Mouse (Mus musculus): ENCODE measurements at regions not wholly inside any gene's neighbourhood (a gene's known extent, or its start where the extent isn't known, plus 50 kb on each side); places are given as distances from the start of the nearest gene placed in this dataset.

- H3K36me3 ChIP-seq (ENCODE audit: control insufficient read depth, insufficient read depth, low read length): no peaks in the 10 kb centered on the region
- no peaks in the 10 kb centered on the region for H3K4me1 ChIP-seq (ENCODE audit: control insufficient read depth, insufficient read depth, low read length)
- no peaks in the 10 kb centered on the region for H3K27me3 ChIP-seq (replicated peaks; ENCODE audit: control insufficient read depth, insufficient read depth, low read length)
- DNase-seq (ENCODE audit: low spot score) (peak; percentile 10), ATAC-seq (peak; percentile 44; the same call in 1 of the 2 replicates)
- no peak overlapping the region for H3K9ac ChIP-seq (ENCODE audit: low read length)
- H3K4me2 ChIP-seq (ENCODE audit: low read length): no peak overlapping the region
- H3K9me3 ChIP-seq (replicated peaks; ENCODE audit: control insufficient read depth, low read length): no peaks in the 10 kb centered on the region
- no peak overlapping the region for H3K4me3 ChIP-seq (ENCODE audit: low read depth, low read length)
- H3K27ac ChIP-seq (ENCODE audit: low read depth, low read length): no peak overlapping the region
Observed at GRCm38 (mm10) chr6:108962810-108963209, 134.4 kb downstream of the Edem1 start.

DNA sequence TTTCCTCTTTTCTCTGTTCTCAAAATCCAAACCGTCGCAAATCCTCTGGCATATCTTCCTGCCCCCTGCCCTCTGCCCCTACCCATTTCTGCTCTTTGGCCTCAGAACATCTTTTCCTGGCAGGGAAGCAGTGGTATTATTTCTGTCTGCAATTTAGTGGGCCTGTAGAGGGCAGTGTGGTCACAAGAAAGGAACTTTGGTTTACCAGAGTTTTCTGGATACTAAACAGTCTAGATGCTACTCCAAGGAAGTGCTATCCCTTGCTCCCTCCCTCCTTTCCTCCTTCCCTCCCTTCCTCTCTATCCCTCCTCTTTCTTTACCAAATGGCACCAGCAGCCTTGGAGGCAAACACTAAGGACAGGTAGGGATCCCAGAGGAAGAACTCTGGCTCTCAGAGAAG lies 134.9 kb downstream of the Edem1 start:
- H3K27ac ChIP-seq (ENCODE audit: low read depth, low read length): no peak overlapping the region
- no peaks in the 10 kb centered on the region for H3K4me1 ChIP-seq (ENCODE audit: control insufficient read depth, insufficient read depth, low read length)
- ATAC-seq (peak; percentile 69), DNase-seq (ENCODE audit: low spot score) (peak; percentile 82)
- WGBS: 22% methylated on average over 2 of the region's 2 CpGs
- no peaks in the 10 kb centered on the region for H3K27me3 ChIP-seq (replicated peaks; ENCODE audit: control insufficient read depth, insufficient read depth, low read length)
- no peaks in the 10 kb centered on the region for H3K9me3 ChIP-seq (replicated peaks; ENCODE audit: control insufficient read depth, low read length)
- H3K4me2 ChIP-seq (ENCODE audit: low read length): no peak overlapping the region
- no peak overlapping the region for H3K4me3 ChIP-seq (ENCODE audit: low read depth, low read length)
- no peak overlapping the region for H3K9ac ChIP-seq (ENCODE audit: low read length)
- no peaks in the 10 kb centered on the region for H3K36me3 ChIP-seq (ENCODE audit: control insufficient read depth, insufficient read depth, low read length)

- WGBS: 19% methylated on average over 4 of the region's 4 CpGs
Observed at GRCm38 (mm10) chr6:108969477-108970176, 141.2 kb downstream of the Edem1 start.

DNA sequence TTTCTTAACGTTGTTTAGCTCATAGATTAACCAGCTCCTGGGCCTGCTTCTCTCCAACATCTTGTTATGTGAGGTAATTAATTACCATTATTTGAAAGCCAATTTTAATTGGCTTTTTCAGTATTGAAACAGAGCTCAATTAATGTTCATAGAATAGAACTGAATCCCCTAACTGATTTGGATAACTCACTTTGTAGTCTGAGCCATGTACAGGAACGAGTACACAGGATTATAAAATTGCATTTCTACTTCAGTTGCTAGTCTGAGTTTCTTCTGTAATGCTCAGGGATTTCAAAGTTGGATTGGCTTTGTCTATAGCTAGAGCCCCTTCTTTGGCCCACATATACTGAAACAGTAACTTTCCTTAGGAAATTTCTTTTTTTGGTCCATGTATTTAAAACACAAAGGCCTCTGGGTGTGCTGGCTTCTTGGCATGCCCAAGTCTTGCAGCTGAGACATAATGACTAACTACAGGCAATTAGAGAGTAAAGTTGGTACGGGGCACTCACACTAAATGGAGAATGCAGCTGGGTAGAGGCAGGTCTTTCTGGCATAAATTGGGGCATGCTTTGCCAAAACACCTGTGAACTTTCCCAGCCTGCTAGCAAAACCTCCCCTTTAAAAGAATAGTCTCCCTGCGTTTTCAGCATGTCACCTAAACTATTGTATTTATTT lies 143.1 kb downstream of the Edem1 start:
- Histone ChIP-seq H3K27ac (ENCODE audit: low read depth, low read length) (no peak overlapping the region), H3K4me1 (ENCODE audit: control insufficient read depth, insufficient read depth, low read length) (peaks cover 6% of the 10 kb centered on the region), H3K27me3 (replicated peaks; ENCODE audit: control insufficient read depth, insufficient read depth, low read length) (no peaks in the 10 kb centered on the region), H3K9me3 (replicated peaks; ENCODE audit: control insufficient read depth, low read length) (no peaks in the 10 kb centered on the region), H3K4me2 (ENCODE audit: low read length) (no peak overlapping the region), H3K4me3 (ENCODE audit: low read depth, low read length) (no peak overlapping the region), H3K9ac (ENCODE audit: low read length) (no peak overlapping the region), H3K36me3 (ENCODE audit: control insufficient read depth, insufficient read depth, low read length) (no peaks in the 10 kb centered on the region)
- DNase-seq (ENCODE audit: low spot score) (peak; percentile 72), ATAC-seq (peak; percentile 79)
- 22% methylated on average over 4 of the region's 4 CpGs for WGBS

More at GRCm38 (mm10) chr6:108969477-108970176, 141.2 kb downstream of the Edem1 start:
- ATAC-seq: peak; percentile 52
- H3K36me3 ChIP-seq (ENCODE audit: control insufficient read depth, insufficient read depth, low read length): no peaks in the 10 kb centered on the region
- DNase-seq (ENCODE audit: low spot score): peak; percentile 69
- no peak overlapping the region for H3K27ac ChIP-seq (ENCODE audit: low read depth, low read length)
- H3K27me3 ChIP-seq (replicated peaks; ENCODE audit: control insufficient read depth, insufficient read depth, low read length): no peaks in the 10 kb centered on the region
- no peak overlapping the region for H3K9ac ChIP-seq (ENCODE audit: low read length)
- no peak overlapping the region for H3K4me2 ChIP-seq (ENCODE audit: low read length)
- peaks cover 6% of the 10 kb centered on the region for H3K4me1 ChIP-seq (ENCODE audit: control insufficient read depth, insufficient read depth, low read length)
- no peaks in the 10 kb centered on the region for H3K9me3 ChIP-seq (replicated peaks; ENCODE audit: control insufficient read depth, low read length)
- no peak overlapping the region for H3K4me3 ChIP-seq (ENCODE audit: low read depth, low read length)

GRCm38 (mm10) chr6:108973701-108974100 lies 145.3 kb downstream of the Edem1 start:
- no peak overlapping the region for H3K27ac ChIP-seq (ENCODE audit: low read depth, low read length)
- H3K4me1 ChIP-seq (ENCODE audit: control insufficient read depth, insufficient read depth, low read length): peaks cover 6% of the 10 kb centered on the region
- WGBS: 85% methylated on average over 2 of the region's 2 CpGs
- no peak overlapping the region for H3K4me2 ChIP-seq (ENCODE audit: low read length)
- H3K9ac ChIP-seq (ENCODE audit: low read length): no peak overlapping the region
- H3K27me3 ChIP-seq (replicated peaks; ENCODE audit: control insufficient read depth, insufficient read depth, low read length): no peaks in the 10 kb centered on the region
- ATAC-seq (no peak), DNase-seq (ENCODE audit: low spot score) (no peak)
- no peak overlapping the region for H3K4me3 ChIP-seq (ENCODE audit: low read depth, low read length)
- H3K9me3 ChIP-seq (replicated peaks; ENCODE audit: control insufficient read depth, low read length): no peaks in the 10 kb centered on the region
- no peaks in the 10 kb centered on the region for H3K36me3 ChIP-seq (ENCODE audit: control insufficient read depth, insufficient read depth, low read length)

GRCm38 (mm10) chr6:108989506-108989905 lies 161.1 kb downstream of the Edem1 start:
- no peak overlapping the region for H3K4me2 ChIP-seq (ENCODE audit: low read length)
- H3K27ac ChIP-seq (ENCODE audit: low read depth, low read length): no peak overlapping the region
- H3K9ac ChIP-seq (ENCODE audit: low read length): no peak overlapping the region
- H3K4me3 ChIP-seq (ENCODE audit: low read depth, low read length): no peak overlapping the region
- no peaks in the 10 kb centered on the region for H3K36me3 ChIP-seq (ENCODE audit: control insufficient read depth, insufficient read depth, low read length)
- no peaks in the 10 kb centered on the region for H3K27me3 ChIP-seq (replicated peaks; ENCODE audit: control insufficient read depth, insufficient read depth, low read length)
- 92% methylated on average over 4 of the region's 4 CpGs for WGBS
- ATAC-seq (no peak), DNase-seq (ENCODE audit: low spot score) (no peak)
- H3K4me1 ChIP-seq (ENCODE audit: control insufficient read depth, insufficient read depth, low read length): no peaks in the 10 kb centered on the region
- no peaks in the 10 kb centered on the region for H3K9me3 ChIP-seq (replicated peaks; ENCODE audit: control insufficient read depth, low read length)

- Histone ChIP-seq H3K27me3 (replicated peaks; ENCODE audit: control insufficient read depth, insufficient read depth, low read length) (no peaks in the 10 kb centered on the region), H3K36me3 (ENCODE audit: control insufficient read depth, insufficient read depth, low read length) (no peaks in the 10 kb centered on the region), H3K9me3 (replicated peaks; ENCODE audit: control insufficient read depth, low read length) (no peaks in the 10 kb centered on the region), H3K27ac (ENCODE audit: low read depth, low read length) (no peak overlapping the region), H3K9ac (ENCODE audit: low read length) (no peak overlapping the region), H3K4me1 (ENCODE audit: control insufficient read depth, insufficient read depth, low read length) (no peaks in the 10 kb centered on the region), H3K4me2 (ENCODE audit: low read length) (no peak overlapping the region), H3K4me3 (ENCODE audit: low read depth, low read length) (no peak overlapping the region)
- ATAC-seq (no peak), DNase-seq (ENCODE audit: low spot score) (no peak)
- 43% methylated on average over 3 of the region's 3 CpGs for WGBS
Observed at GRCm38 (mm10) chr6:108993743-108994142, 165.3 kb downstream of the Edem1 start.

GRCm38 (mm10) chr6:109004443-109004842 lies 176.0 kb downstream of the Edem1 start:
- no peak for ATAC-seq
- no peak overlapping the region for H3K9ac ChIP-seq (ENCODE audit: low read length)
- no peak overlapping the region for H3K27ac ChIP-seq (ENCODE audit: low read depth, low read length)

DNA sequence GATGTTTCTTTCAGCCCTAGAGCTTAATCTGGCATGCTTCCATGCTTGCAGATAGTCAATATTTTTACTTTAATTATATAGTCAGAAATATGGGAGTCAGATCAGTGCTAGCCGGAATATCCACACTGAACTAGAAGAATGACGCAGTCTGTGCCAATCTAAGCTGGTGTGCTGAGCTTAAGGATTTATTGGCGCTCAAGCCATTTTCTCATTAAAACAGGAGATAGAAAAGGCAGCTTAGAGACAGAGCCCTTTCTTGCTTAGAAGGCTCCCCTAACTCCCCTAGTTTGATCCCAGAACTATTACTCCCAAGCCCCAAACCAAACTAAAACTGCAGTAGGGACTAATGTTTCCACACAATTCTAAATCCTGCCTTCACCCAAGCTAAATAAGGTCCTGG lies 180.9 kb downstream of the Edem1 start:
- Histone ChIP-seq H3K9ac (ENCODE audit: low read length) (no peak overlapping the region), H3K4me2 (ENCODE audit: low read length) (no peak overlapping the region), H3K27ac (ENCODE audit: low read depth, low read length) (peak overlapping the region; percentile 59), H3K27me3 (replicated peaks; ENCODE audit: control insufficient read depth, insufficient read depth, low read length) (no peaks in the 10 kb centered on the region), H3K36me3 (ENCODE audit: control insufficient read depth, insufficient read depth, low read length) (no peaks in the 10 kb centered on the region), H3K9me3 (replicated peaks; ENCODE audit: control insufficient read depth, low read length) (no peaks in the 10 kb centered on the region), H3K4me3 (ENCODE audit: low read depth, low read length) (no peak overlapping the region), H3K4me1 (ENCODE audit: control insufficient read depth, insufficient read depth, low read length) (peaks cover 12% of the 10 kb centered on the region)
- ATAC-seq (peak; percentile 66; the same call in 1 of the 2 replicates), DNase-seq (ENCODE audit: low spot score) (peak; percentile 49)
- WGBS: 18% methylated on average over 3 of the region's 3 CpGs

More at GRCm38 (mm10) chr6:109004443-109004842, 176.0 kb downstream of the Edem1 start:
- Histone ChIP-seq H3K36me3 (ENCODE audit: control insufficient read depth, insufficient read depth, low read length) (no peaks in the 10 kb centered on the region), H3K4me1 (ENCODE audit: control insufficient read depth, insufficient read depth, low read length) (peaks cover 6% of the 10 kb centered on the region; the same call in 1 of the 2 replicates), H3K4me3 (ENCODE audit: low read depth, low read length) (no peak overlapping the region), H3K4me2 (ENCODE audit: low read length) (no peak overlapping the region), H3K9me3 (replicated peaks; ENCODE audit: control insufficient read depth, low read length) (no peaks in the 10 kb centered on the region), H3K27me3 (replicated peaks; ENCODE audit: control insufficient read depth, insufficient read depth, low read length) (no peaks in the 10 kb centered on the region)
- DNase-seq (ENCODE audit: low spot score): peak; percentile 14
- WGBS: 27% methylated on average over 2 of the region's 2 CpGs

Data from forebrain, embryonic 14.5 days (tissue).